Mouse (Mus musculus) liver, embryonic 15.5 days (tissue): ENCODE data around the gene Akt1. TPM values are rescaled to one million over a fixed set of nuclear protein-coding genes. Genes with fewer than 3 reads are reported as not detected.

Experiments
- ATAC-seq: fragments of 200-750 bp; cut with Nextera tagmentation; 2 replicates; pipeline ENCODE4 v1.8.0; 2017; ENCODE audit warnings: moderate number of reproducible peaks, mild to moderate bottlenecking, moderate library complexity; ENCODE audit not compliant: insufficient read depth
- H3K27ac ChIP-seq: fragments of 300-500 bp; sonication (generic); replicated peaks from 2 replicates; pipeline ENCODE4 v1.5.1; 2015; ENCODE audit warnings: mild to moderate bottlenecking, inconsistent platforms
- H3K27me3 ChIP-seq: fragments of 300-500 bp; sonication (generic); 2 replicates; pipeline ENCODE4 v1.6.1; 2015; ENCODE audit warnings: mild to moderate bottlenecking, inconsistent platforms
- H3K36me3 ChIP-seq: fragments of 300-500 bp; sonication (generic); replicated peaks from 2 replicates; pipeline ENCODE4 v1.6.1; 2015; ENCODE audit warnings: moderate library complexity, mild to moderate bottlenecking, inconsistent platforms
- H3K4me1 ChIP-seq: fragments of 300-500 bp; sonication (generic); replicated peaks from 2 replicates; pipeline ENCODE4 v1.6.1; 2015; ENCODE audit warnings: inconsistent platforms
- H3K4me2 ChIP-seq: fragments of 300-500 bp; sonication (generic); 2 replicates; pipeline ENCODE4 v1.6.1; 2015; ENCODE audit warnings: moderate library complexity, mild to moderate bottlenecking, inconsistent platforms
- H3K4me3 ChIP-seq: fragments of 300-500 bp; sonication (generic); replicated peaks from 2 replicates; pipeline ENCODE4 v1.5.1; 2015; ENCODE audit warnings: mild to moderate bottlenecking, inconsistent platforms
- H3K9ac ChIP-seq: fragments of 300-500 bp; sonication (generic); 2 replicates; pipeline ENCODE4 v1.6.1; 2015; ENCODE audit warnings: moderate library complexity, mild to moderate bottlenecking, inconsistent platforms
- H3K9me3 ChIP-seq: fragments of 300-500 bp; sonication (generic); replicated peaks from 2 replicates; pipeline ENCODE4 v1.6.1; 2016; ENCODE audit warnings: inconsistent platforms
- whole genome bisulfite sequencing: fragments of 180-500 bp; shearing (Covaris S2); methylation state at CpG from one replicate; pipeline ENCODE4 v1.1.7; 2015; ENCODE audit warnings: mixed read lengths; ENCODE audit not compliant: insufficient replicate concordance; 5-methylcytosine and 5-hydroxymethylcytosine counted together
- polyA plus RNA-seq: library from polyadenylated mRNA; unstranded; fragments of >200 nt; fragmentation: Nextera tagmentation; extraction: Ambion mirVana; gene quantifications from 2 replicates; pipeline ENCODE4 v1.2.1, GENCODE M21; 2015

The Akt1 gene
- polyA plus RNA-seq, 1 experiment from 2014 or later: 28.4 TPM

DNA sequence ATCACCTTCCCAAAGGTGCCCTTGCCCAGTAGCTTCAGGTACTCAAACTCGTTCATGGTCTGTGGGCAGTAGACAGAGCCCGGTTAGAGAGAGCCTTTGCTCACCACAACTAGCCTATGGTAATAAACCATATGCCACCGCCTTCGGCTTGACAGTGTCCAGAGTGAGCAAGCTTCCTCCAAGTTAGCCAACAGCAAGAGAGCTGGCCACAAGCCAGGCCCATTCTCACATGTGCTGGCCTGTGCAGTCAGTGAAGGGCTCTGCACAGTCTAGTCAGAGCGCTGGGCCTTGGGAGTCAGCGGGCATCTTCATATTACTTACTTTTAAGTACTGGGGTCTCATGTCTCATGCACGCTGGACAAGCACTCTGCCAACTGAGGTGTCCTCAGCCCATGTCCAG, 16.1 kb downstream of the Akt1 start:
- Histone ChIP-seq H3K4me3 (no peak overlapping the region), H3K4me1 (0 out of 2 replicates have a peak, but pooled peaks cover 4% of the 10 kb centered on the region), H3K36me3 (peaks cover 88% of the 10 kb centered on the region), H3K9me3 (no peaks in the 10 kb centered on the region), H3K4me2 (no peak overlapping the region), H3K27me3 (no peaks in the 10 kb centered on the region), H3K9ac (no peak overlapping the region), H3K27ac (no peak overlapping the region)
- ATAC-seq: no peak
- 84% methylated on average over 7 of the region's 7 CpGs for WGBS

DNA sequence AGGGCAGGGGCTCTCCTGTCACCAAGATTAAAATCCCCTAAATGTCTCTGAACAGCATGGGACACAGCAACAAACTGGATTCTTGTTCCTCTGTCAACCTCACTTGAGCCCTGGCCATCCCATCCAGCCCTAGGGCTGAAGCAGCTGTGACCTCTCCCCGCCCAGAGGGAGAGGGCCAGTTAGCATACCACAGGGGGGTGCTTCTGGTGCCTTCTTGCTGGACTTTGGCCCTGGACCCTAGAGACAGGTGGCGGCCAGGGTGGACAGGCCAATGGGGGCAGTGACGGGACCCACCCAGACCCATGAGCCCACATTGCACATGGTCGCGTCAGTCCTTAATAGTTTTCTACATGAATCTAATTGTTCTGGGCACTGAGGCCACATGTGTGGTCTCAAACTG, 20.6 kb downstream of the Akt1 start:
- WGBS: 83% methylated on average over 5 of the region's 5 CpGs
- H3K27me3 ChIP-seq: no peaks in the 10 kb centered on the region
- no peak overlapping the region for H3K4me3 ChIP-seq
- no peak for ATAC-seq
- no peaks in the 10 kb centered on the region for H3K9me3 ChIP-seq
- peaks cover 96% of the 10 kb centered on the region for H3K36me3 ChIP-seq
- H3K27ac ChIP-seq: no peak overlapping the region
- 0 out of 2 replicates have a peak, but pooled peaks cover 4% of the 10 kb centered on the region for H3K4me1 ChIP-seq
- H3K9ac ChIP-seq: no peak overlapping the region
- H3K4me2 ChIP-seq: no peak overlapping the region

GRCm38 (mm10) chr12:112653157-112653824, 21.4 kb downstream of the Akt1 start:
- H3K9me3 ChIP-seq: no peaks in the 10 kb centered on the region
- no peak overlapping the region for H3K27ac ChIP-seq
- 0 out of 2 replicates have a peak, but pooled peaks cover 4% of the 10 kb centered on the region for H3K4me1 ChIP-seq
- H3K27me3 ChIP-seq: no peaks in the 10 kb centered on the region
- H3K36me3 ChIP-seq: peaks cover 96% of the 10 kb centered on the region
- H3K9ac ChIP-seq: no peak overlapping the region
- peak; percentile 34 for ATAC-seq
- no peak overlapping the region for H3K4me3 ChIP-seq
- WGBS: 52% methylated on average over 7 of the region's 7 CpGs
- no peak overlapping the region for H3K4me2 ChIP-seq

DNA sequence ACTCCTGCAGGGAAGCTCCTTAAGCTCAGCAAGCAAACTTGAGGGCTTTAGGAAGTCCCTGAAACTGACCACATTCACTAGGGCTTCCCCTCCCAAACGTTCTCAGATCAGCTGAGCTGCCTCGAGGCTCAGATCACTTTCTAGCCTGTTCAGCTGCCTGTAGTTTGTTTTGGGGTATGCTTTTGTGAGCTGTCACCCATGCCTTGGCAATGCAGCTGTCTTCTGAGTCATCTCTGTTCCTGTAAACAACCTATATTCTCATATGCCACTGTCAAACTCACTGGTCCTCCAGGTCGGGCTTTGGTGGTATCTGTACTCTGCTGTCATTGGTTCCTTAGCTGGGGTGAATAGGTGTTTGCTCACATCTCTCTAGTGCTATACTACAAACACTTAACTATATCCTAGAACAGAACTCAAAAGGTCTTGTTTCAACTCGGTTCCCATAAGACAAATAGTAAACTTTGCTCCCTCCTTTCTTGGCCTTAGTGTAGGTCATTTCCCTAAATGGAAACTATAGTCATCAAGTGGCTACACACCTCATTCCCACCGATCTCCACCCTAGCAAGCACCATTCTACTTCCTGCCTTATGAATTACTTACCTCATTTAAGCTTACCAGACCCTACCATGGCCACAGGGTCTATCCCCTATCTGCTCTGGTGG, 22.8 kb downstream of the Akt1 start:
- no peak overlapping the region for H3K27ac ChIP-seq
- H3K9ac ChIP-seq: no peak overlapping the region
- no peaks in the 10 kb centered on the region for H3K9me3 ChIP-seq
- no peak for ATAC-seq
- peaks cover 94% of the 10 kb centered on the region for H3K36me3 ChIP-seq
- no peak overlapping the region for H3K4me2 ChIP-seq
- no peaks in the 10 kb centered on the region for H3K27me3 ChIP-seq
- H3K4me1 ChIP-seq: peaks cover 14% of the 10 kb centered on the region
- 53% methylated on average over 5 of the region's 5 CpGs for WGBS
- H3K4me3 ChIP-seq: no peak overlapping the region

DNA sequence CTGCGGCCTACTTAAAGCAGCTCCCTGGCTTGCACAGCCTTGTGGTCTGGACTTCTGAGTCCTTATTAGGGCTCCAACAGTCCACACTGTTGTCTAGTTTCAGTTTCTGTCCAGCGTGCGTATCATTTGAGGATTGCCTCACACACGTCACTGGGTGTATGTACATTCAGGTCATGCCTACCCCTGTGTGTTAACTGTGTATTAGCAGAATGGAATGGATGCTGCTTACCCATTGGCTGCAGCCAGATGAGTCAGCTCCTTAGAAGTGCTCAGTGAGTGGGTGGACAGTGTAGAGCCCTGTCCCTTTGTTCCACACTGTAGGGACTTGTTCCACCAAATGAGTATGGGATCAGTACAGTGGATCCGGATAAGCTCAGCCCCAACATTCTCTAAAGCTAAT, 26.6 kb downstream of the Akt1 start:
- Histone ChIP-seq H3K27ac (no peak overlapping the region), H3K4me2 (no peak overlapping the region), H3K4me1 (peaks cover 48% of the 10 kb centered on the region), H3K9me3 (no peaks in the 10 kb centered on the region), H3K4me3 (no peak overlapping the region), H3K36me3 (peaks cover 56% of the 10 kb centered on the region), H3K27me3 (no peaks in the 10 kb centered on the region), H3K9ac (no peak overlapping the region)
- ATAC-seq: no peak
- WGBS: 74% methylated on average over 5 of the region's 5 CpGs

DNA sequence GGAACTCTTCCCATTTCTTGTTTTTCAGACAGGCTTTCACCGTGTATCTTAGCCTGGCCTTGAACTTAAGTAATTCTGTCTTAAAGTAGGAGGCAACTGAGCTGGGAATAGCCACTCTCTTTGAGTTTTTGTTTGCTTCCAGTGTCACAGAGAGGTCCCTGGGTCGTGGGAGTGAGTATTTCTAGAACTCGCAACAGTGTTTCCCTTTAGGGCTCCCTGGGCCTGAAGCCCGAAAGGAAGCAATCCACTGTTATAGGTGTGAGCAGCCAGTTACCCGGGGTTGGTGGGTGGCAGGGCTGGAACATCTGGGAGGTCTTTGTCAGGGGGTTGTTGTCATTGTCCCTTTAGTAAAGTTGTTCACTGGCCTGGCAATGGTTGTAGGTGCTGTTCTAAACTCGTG, 28.5 kb downstream of the Akt1 start:
- no peaks in the 10 kb centered on the region for H3K9me3 ChIP-seq
- ATAC-seq: no peak
- H3K4me3 ChIP-seq: peak overlapping the region; percentile 88

GRCm38 (mm10) chr12:112644855-112645506, 29.7 kb downstream of the Akt1 start:
- H3K4me3 ChIP-seq: peak overlapping the region; percentile 88
- H3K9me3 ChIP-seq: no peaks in the 10 kb centered on the region
- WGBS: under 1% methylated on average over 75 of the region's 75 CpGs
- peak overlapping the region; percentile 81 for H3K9ac ChIP-seq
- H3K4me2 ChIP-seq: peak overlapping the region; percentile 97
- peak overlapping the region; percentile 83 for H3K27ac ChIP-seq
- H3K36me3 ChIP-seq: peaks cover 29% of the 10 kb centered on the region
- ATAC-seq: peak; percentile 14
- no peaks in the 10 kb centered on the region for H3K27me3 ChIP-seq
- peaks cover 49% of the 10 kb centered on the region for H3K4me1 ChIP-seq

More for the DNA sequence above, 28.5 kb downstream of the Akt1 start:
- Histone ChIP-seq H3K9ac (peak overlapping the region; percentile 81), H3K36me3 (peaks cover 40% of the 10 kb centered on the region), H3K4me1 (peaks cover 49% of the 10 kb centered on the region), H3K27ac (no peak overlapping the region; the same call in 1 of the 2 replicates), H3K4me2 (peak overlapping the region; percentile 97), H3K27me3 (no peaks in the 10 kb centered on the region)
- 50% methylated on average over 6 of the region's 6 CpGs for WGBS

DNA sequence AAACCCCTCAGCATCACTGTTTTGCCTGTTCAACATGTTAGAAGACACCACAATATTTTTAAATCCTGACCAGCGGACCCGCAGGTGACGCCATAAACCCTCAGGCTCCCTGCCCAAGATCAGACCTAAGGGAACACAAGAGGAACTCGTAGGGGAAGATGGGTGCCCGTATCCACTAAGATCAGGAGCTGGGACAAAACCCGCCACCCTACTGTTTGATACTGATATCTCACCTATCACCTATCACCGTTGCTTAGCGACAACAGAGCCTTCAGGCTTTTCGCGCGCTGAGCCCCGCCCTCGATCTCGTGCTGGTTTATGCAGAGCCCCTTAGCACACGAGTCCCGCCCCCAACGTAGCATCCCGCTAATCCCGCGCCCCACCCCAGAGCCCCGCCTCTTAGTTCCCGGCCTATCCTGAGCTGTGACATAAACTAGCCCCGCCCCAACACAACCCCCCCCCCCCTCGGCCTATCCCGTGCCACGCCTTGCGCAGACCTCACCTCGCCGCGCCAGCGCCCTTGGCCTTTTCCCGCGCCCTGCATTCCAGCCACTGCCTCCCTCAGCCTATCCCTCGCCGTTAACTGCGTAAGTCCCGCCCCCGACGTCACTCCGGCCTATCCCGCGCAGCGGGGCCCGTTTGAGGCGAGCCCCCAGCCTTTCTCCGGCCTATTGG, 30.4 kb downstream of the Akt1 start, which contains the start of gene Siva1:
Gene Siva1 (plus strand): TSS at position 500 of the 675 bp plus-strand sequence.
- Histone ChIP-seq H3K9ac (peak within 1 kb of the TSS; percentile 81), H3K36me3 (peaks cover 23% of the 10 kb centered on the region), H3K4me1 (peaks cover 46% of the 10 kb centered on the region), H3K4me2 (peak within 1 kb of the TSS; percentile 97), H3K9me3 (no peaks in the 10 kb centered on the region), H3K27ac (peak within 1 kb of the TSS; percentile 83), H3K27me3 (no peaks in the 10 kb centered on the region), H3K4me3 (peak within 1 kb of the TSS; percentile 88)
- peak; percentile 95 for ATAC-seq
- WGBS: under 1% methylated on average over 46 of the region's 46 CpGs

DNA sequence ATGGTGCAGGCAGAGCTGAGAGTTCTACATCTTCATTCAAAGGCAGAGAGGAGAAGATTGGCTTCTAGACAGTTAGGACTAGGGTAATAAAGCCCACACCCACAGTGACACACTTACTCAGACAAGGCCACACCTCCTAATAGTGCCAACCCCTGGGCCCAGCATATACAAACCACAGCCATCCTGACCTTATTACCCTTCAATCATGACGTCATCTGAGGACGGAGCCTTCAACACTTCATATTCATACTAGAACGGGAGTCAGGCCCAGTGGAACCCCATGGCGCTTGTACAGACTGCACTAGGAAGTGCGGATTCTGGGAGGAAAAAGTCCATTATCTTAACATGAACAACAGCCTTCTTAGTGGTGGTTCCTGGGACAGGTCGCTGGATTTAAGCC, 31.6 kb downstream of the Akt1 start:
- peaks cover 45% of the 10 kb centered on the region for H3K4me1 ChIP-seq
- H3K4me2 ChIP-seq: no peak overlapping the region
- H3K36me3 ChIP-seq: peaks cover 11% of the 10 kb centered on the region
- no peaks in the 10 kb centered on the region for H3K9me3 ChIP-seq
- ATAC-seq: no peak
- H3K27me3 ChIP-seq: no peaks in the 10 kb centered on the region
- no peak overlapping the region for H3K4me3 ChIP-seq
- 81% methylated on average over 6 of the region's 6 CpGs for WGBS
- H3K27ac ChIP-seq: no peak overlapping the region
- no peak overlapping the region for H3K9ac ChIP-seq

GRCm38 (mm10) chr12:112639526-112639925, 35.2 kb downstream of the Akt1 start:
- no peak overlapping the region for H3K27ac ChIP-seq
- peaks cover 16% of the 10 kb centered on the region for H3K4me1 ChIP-seq
- no peak overlapping the region for H3K4me3 ChIP-seq
- no peaks in the 10 kb centered on the region for H3K36me3 ChIP-seq
- 73% methylated on average over 10 of the region's 10 CpGs for WGBS
- H3K27me3 ChIP-seq: no peaks in the 10 kb centered on the region
- no peak for ATAC-seq
- no peak overlapping the region for H3K9ac ChIP-seq
- no peak overlapping the region for H3K4me2 ChIP-seq
- H3K9me3 ChIP-seq: no peaks in the 10 kb centered on the region

DNA sequence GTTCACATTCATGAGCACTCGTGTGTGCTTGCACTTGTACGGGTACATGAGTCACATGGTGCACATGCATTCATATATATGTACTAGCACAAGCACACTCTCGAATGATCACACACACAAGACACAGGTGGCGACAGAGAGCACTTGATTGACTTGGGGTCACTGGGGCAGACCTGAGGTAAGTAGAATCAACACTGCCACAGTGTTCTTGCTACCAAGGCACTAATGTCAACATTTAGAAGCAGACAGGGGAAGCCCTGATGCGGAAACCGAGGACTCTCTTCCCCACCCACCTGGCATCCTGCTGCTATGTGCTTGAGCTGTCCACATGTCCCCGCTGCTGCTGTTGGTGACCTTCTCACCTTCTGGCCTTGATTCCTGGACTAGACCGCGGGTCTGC, 41.0 kb downstream of the Akt1 start:
- peaks cover 56% of the 10 kb centered on the region for H3K4me1 ChIP-seq
- no peak overlapping the region for H3K4me2 ChIP-seq
- no peaks in the 10 kb centered on the region for H3K36me3 ChIP-seq
- 61% methylated on average over 9 of the region's 9 CpGs for WGBS
- no peaks in the 10 kb centered on the region for H3K9me3 ChIP-seq
- H3K9ac ChIP-seq: no peak overlapping the region
- 0 out of 2 replicates have a peak overlapping the region, but pooled peaks have one; percentile 26 for H3K27ac ChIP-seq
- no peak overlapping the region for H3K4me3 ChIP-seq
- ATAC-seq: no peak
- no peaks in the 10 kb centered on the region for H3K27me3 ChIP-seq
